Mouse (Mus musculus) lung, postnatal 4 days (tissue): ENCODE data around the gene Nop14.

Experiments used
- DNase-seq, 2 experiments: peaks; one replicate each; pipeline ENCODE4 v3.0.0; 2021

Gene Nop14

DNA sequence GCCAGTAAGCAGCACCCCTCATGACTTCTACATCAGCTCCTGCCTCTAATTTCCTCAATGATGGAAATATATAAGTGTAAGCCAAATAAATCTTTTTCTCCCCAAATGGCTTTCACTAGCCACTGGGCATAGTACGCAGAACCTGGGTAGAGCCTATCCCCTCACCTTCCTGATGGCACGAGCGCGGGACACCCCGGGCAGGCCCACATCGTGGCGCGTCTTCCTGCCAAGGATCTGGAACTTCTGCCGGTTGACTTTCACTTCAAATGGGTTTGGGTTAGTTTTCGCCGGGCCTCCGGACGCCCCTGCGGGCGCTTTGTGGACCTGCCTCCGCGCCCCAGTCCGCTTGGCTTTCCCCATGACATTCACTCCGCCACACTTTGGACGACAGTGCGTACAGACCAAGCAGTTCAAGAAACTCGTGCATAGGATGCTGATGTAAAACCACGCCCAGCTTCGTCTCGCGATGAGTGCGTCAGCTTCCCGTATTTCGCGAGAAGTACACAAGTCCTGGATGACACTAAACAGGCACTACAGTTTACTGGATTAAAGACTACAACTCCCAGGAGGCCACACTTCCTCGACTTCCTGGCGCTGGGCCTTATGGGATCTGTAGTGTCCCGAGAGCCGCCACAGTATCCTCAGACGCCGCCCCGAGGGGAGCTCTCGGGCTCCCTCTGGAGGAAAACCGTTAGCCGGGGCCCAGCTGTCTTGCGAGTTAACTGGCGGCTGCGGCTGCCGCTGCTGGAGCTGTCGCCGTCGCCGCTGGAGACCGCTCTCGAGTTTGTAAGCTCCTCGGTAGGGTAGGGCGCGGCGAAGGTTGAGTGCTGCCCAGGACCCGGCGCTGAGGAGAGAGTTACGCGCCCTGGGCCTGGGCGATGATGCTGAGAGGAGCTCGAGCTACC, at the start of gene Nop14, which contains the start of gene Grk4:
Gene Nop14 (minus strand): TSS at position 463 of the 905 bp plus-strand sequence.
Gene Grk4 (plus strand): TSS at position 694 of the 905 bp plus-strand sequence.
- peak; percentile 99 for DNase-seq

DNA sequence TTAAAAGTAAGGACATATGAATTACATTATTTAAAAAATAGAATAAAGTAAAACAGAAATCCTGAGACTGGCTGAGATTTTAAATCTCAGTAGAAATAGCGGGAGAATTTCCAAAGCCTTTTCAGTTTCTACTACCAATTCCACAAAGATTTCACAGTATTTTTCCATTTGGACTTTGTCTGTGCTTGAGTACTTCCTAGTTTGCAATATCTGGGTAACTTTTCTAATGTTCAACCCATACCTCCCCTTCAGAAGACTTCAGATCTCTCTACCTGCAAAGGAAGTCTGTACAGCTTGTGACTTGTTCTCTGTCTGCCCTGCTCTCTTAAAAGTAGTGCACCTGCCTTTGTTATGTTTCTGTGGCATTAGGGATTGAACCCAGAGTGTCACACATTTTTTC, 48.5 kb upstream of the Nop14 start:
- no peak for DNase-seq

DNA sequence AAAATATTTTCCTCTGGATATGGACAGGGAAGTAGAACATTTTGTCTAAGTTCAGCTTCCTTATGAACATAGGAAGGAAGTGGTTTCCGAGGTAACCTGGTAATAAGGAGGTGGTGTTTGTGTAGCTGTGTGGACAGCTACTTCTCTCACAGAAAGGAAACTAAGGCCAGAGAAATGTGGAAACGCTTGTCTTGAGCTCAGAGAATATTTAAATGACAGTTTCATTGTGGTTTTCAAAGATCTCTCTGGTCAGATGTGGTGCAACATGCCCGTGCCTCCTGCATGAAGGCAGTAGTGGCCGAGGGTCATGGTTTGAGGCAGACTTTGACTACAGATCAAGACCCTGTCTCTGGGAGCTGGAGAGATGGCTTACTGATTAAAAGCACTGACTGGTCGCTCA, 35.6 kb upstream of the Nop14 start:
- DNase-seq, result no peak

DNA sequence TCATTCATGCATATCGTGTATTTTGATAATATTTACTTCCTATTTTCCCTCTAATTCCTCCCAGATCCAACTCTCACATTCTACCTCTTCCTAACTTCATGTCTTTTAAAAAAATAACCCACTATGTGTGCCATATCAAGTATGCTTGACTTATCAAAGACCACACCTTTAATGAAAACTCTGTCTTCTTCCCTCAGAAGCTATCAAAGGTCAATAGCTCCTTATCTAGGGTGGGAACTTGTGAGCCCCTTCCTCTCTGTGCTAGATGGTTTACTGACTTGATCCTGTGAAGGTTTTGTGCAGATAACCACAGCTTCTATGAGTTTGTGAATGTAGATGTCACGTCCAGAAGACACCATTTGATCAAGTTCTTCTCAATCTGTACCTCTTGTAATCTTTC, 32.8 kb upstream of the Nop14 start:
- DNase-seq, result no peak

DNA sequence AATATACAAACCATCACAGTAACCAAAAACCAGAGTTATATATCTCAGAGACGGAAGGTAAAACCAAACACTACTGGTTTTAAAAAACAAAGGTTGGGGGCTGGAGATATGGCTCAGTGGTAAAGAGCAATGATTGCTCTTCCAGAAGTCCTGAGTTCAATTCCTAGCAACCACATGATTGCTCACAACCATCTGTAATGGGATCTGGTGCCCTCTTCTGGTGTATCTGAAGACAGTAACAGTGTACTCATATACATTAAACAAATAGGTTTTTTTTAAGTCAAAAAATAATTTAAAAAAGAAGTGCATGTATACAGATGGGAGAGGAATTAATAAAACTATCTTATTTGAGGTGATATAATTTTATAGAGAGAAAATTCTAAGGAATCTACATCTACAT, 29.9 kb upstream of the Nop14 start:
- no peak for DNase-seq

DNA sequence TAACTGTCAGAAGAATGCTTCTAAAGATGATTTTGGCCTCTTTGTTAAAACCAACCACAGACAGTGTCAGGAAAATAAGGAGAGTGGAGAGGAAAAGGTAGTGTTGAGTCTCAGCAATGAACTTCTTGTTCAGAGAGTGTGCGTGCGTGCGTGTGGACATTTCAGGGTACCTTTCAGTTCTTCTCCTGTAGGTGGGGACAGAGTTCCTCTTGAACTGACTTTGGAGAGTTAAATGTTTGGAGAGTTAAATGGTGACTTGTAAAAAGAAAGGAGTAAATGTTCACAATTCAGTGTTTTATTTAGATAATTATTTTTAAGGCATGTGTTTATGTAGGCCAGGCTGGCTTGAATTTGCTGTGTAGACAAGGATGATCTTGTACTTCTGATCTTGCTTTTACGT, 10.3 kb upstream of the Nop14 start:
- no peak for DNase-seq

DNA sequence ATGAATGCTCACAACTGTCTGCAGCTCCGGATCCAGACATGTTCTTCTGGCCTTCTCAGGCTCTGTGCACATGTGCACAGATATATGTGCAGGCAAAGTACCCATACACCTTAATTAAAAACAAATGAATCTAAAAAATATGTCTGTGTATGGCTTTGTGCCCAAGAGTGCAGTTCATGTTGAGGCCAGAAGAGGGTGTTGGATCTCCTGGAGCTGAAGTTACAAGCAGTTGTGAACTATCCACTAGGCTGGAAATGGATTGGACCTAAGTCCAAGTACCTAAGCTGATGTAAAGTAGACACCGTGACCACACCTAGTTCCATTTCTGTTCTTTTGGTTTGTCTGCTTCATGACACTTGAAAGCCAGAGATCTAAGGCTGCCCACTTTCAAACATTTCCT, 9.5 kb upstream of the Nop14 start:
- no peak for DNase-seq

DNA sequence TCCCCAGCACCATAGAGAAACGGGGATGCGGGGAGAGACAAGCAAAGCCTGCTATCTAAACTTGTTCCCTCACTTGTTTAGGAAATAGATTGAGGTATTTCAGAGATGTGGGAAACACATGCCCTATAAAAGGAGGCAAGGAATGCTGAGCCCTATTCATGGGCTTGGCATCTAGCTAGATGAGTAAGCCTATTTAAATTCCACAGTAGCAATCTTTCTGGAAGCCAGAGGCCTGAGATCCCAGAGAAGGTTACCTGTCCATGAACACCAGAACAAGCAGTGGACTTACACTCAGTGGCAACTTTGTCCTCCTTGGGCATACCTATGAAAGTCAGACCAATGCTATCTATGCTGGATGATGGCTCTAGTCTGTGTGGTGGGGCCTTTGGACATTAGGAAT, 3.3 kb upstream of the Nop14 start:
- DNase-seq, result no peak

DNA sequence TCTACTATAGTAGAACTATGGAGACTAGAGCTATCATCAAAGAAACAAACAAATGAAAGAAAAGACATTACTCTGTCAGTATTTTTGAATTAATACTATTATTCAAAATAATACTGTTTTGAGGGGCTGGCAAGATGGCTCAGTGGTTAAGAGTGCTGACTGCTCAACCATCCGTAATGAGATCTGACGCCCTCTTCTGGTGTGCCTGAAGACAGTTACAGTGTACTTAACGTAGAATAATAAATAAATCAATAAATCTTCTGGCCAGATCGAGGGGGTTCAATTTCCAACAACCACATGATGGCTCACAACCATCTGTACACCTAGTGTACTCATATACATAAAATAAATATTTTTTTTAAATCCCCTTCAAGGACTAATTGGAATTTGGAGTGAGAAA, 2.0 kb upstream of the Nop14 start:
- DNase-seq, result no peak

DNA sequence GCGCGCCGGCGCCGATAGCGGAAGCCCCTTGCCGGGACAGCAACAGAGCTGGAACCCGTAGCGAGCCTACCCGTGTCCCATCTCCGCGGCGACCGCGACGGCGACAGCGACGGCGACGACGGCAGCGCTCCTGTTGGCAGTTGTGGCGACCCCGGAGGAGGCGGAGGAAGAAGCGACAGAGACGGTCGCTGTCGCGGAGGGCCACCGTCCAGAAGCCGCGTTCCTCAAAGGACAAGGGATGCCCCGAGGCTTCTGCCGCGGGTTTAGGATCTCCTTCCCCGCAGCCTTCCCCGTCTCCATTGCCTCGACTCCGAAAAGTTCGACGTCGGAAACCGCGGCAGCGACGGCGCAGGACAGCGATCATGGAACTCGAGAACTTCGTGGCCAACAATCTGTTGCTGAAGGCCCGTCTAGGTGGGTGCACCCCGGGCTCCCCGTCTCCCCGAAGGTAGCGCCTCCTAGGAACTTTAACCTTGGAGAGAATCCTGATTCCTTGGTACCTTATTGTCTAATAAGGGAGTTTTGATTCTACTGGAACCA, 713 bp upstream of the Nop14 start:
- DNase-seq, result no peak

DNA sequence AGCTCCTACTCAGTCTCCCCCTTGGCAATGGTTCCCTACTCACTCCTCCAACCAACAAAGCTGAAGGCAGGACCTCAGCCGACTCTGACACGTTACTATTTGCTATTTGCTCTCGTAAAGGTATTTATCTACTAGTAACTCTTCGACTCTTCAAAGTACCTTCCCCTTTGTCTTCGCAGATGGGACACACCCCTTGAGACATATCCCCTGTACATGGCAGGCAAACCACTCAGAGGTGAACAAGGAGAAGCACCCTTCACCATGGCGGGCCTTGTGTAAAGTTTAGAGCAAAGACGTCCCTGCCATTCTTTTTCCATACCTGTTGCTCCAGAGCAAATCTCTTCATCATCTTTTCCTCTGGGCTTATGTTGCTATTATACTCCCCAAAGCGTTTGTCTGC, 2.4 kb downstream of the Nop14 start:
- no peak for DNase-seq

DNA sequence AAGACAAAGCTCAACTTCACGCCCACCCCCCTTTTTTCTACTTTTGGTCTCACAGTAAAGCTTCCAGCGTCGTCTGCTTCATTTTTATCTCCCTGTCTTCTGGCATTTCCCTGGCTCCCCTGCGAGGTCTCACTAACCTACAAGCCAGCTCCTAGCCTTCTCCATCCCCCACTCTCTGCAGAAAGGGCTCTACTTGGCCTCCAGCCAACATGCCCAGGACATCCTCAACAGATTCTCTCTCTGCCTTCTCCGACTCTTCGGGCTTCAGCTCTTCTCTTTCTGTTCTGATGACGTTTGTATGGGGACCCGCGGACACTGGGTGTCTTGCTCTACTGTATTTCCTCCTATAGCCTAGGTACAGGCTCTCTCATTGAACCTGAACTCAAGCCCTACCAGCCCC, 5.1 kb downstream of the Nop14 start:
- no peak for DNase-seq

DNA sequence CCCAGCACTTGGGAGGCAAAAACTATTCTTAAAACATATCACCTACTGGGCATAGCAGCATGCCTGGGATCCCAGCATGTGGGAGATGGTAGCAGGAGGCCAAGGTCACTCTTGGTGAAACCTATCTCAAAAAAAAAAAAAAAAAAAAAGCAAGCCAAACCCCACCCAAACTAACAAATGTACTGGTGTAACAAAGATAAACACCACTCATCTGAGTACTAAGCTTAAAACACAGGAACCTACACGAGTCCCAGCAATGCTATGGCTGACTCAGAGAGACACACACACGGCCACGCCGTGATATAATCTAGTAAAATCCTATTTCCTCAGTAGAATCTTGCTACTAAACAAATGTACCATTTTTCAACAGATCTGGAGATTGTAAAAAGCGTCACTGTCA, 7.0 kb downstream of the Nop14 start:
- no peak for DNase-seq

DNA sequence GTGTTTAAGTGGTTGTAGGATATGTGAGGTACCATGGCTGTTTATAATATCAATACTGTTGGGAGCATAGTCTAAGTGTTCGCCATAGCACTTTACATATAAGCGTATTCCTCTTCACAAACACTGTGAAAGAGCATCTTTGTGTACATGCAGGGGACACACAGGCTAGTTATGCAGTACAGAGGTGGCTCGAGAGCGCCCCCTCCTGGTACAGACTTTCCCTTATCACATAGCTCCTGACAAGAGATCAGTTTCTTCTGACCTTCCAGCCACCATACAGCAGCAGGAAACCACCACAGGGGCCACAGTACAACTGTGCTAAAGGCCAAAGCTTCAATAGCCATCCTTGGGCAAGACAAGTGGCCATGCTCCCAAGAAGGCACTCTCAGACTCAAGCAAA, 12.4 kb downstream of the Nop14 start:
- DNase-seq, result peak; percentile 48 to 70

DNA sequence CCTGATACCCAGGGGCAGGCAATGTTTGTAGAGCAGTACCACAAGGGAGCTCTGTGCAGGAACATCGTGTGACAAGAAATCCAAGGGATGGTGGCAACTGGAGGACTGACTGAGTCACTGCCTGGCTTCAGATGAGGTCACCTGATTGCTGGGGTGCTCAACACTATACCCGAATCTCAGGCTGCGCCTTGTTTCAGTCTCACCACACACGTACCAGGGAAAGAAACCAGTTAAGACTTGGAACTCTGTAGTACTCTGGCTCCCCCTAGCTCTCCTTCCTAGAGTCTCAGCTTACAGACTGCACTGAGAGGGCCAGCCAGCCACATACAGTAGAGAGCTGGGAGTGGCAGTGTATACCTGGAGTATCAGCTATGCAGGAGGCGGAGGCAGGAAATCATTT, 17.0 kb downstream of the Nop14 start:
- peak in 1 of 2 experiments; percentile 61 for DNase-seq

DNA sequence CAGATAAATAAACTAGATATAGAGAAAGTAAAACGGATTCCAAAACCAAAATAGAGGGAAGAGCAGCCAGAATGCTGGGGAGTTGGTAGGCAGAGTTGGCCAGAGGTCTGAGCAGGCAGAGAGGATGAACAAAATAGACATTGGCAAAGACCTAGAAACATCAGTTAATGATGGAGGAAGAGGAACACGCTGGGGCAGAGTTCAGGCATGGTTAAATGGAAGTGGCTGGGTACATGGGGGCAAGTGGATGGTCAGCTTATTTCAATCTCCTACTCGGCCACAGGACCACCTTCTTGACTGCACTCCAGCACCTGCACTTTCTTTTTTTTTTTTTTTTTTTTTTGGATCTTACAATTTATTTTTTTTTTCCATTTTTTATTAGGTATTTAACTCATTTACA, 18.0 kb downstream of the Nop14 start:
- DNase-seq, result no peak

DNA sequence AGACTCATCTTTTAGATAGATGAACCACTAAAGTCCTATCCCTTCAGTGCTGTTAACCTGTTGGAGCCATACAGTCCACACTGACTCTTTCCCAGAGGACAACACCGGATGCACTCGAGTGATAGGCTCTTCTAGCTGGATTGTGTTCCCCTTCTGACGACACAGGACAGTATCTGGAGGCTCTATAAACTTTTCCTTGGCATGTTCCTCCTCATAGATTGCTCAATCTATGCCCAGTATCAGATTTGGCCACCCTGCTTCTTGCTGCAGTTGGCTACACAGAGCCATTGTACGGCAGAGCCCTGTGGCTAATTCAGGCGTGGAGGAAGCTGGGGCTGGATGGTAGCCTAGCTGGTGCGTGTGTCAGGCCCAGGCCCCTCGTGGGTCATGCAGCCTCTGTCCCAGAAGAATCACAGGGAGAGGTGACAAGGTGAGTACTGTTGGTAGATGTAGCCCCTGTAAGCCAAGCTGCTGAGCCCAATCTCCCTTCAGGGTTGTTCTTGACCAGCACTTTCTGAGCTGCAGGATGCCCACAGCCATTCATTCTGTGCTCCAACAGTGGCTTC, 22.3 kb downstream of the Nop14 start:
- DNase-seq, result no peak

DNA sequence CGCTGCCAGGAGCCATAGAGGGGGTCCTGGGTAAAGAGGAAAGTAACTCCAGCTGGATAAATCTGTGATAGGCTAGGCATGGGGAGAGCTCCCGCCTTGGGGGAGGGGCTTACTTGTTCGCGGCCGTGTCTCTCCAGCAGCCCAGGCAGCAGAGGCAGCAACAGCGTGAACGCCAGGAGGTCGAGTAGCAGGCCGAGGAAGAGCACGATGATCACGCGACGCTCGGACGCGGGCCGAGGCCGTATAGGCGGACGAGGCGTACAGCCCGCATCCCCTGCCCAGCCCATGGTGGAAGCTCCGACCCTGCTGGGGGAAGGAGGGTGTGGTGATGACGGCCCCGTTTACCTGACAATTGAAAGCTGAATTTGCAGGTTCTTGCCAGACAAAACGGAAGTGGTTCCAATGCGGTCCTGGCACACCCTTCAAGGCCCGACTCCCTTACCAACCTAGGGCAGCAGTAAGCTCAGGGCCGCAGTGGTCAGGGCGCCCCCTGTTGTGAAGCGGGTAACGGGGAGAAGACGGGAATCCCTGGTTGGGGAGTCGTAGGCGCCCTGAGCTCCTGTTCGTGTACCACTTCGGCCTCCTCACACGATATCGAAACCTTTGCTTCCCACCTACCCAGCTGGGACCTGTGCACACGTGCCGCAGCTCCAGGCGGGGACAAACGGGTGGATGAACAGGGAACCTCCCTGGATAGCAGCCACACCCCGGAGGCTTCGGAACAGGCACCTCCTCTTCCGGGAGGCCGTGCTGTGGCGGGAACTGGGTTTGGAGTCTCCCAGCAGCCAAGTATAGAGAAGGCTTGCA, 23.3 kb downstream of the Nop14 start, which contains the start of gene Mfsd10:
Gene Mfsd10 (minus strand): TSS at position 732 of the 807 bp plus-strand sequence.
- DNase-seq, result peak; percentile 83 to 86

DNA sequence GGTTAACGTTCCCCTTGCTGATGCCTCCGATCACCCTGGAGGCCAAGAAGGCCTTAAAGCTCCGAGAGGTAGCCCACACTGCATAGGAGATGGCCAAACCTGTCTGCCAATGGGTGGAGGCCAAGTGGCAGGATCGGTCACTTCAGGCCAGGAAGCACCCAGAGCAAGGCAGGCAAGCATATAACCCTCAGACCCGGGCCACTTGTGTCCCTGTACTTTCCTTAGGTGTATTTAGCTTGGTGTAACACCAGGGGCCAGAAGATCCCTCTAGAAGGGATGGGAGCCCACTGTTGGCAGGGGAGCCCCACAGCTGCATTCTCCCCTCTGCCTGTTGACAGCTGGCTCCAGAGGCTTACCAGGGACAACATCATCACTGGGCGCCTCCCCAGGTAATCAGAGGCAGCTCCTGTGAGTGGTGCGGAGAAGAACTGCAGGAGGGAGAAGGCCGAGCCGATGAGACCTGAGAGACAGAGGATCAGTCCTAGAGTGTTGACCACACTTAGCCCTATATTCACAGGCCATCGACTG, 24.2 kb downstream of the Nop14 start:
- no peak for DNase-seq

DNA sequence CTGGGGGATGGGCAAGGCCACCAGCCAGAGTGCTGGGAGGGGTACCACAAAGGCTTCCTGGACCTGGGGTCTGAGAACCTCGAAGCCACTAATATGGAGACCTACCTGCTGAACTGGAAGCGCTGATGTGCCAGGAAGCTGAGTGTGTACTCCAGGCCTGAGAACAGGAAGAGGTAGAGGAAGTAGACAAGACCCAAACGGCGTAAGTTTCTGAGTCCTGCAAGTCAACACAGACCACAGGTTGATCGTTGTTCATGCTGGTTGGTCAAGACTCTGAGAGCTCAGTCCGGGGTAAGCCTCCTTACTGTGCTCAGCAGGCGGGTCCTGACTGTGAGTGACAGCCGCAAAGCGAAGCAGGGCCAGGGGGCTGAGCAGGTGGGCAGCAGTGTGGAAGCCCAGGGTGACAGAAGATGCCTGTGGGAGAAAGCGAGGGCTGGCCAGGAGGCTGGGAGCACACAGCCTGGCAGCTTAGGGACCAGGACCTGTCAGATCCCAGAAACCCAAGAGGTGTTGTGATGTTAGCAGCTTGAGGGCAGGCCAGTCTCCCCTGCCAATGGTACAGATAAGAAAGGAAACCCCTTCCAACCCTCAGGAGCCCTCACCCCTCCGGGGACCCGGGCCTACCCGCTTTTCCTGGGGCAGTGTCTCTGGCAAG, 25.1 kb downstream of the Nop14 start:
- peak in 1 of 2 experiments; percentile 21 for DNase-seq

DNA sequence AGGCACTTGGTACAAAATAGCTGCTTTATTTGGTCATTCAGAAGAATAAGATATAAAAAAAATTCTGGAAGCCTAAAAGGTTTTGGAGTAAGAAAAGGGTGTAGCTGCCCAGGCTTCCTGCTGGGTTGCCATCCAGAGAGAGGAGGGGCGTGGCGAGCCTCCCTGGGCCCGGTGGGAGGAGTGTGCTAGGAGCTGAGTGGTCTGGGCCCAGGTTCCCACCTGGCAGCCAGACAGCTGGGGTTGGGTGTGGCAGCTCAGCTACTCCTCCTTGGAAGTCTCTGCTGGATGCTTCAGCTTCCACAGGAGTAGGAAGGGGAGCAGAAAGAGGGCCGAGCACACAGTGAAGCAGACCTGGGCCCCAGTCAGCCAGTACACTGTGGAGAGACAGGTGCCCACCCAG, 26.3 kb downstream of the Nop14 start:
- peak; percentile 49 to 70 for DNase-seq

DNA sequence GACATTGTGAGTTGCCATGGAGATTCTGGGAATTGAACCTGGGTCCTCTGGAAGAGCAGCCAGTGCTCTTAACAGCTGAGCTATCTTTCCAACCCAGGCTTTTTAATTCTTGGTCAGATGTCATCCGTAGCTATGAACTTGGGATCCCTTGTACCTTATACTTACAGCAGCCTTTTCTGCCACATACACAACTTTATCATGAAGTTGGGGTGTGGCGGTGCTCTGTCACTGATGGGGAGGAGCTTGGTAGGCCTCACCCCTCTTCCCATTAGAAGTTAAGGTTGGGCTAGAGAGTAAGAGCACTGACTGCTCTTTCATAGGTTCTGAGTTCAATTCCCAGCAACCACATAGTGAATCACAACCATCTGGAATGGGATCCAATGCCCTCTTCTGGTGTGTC, 27.0 kb downstream of the Nop14 start:
- no peak for DNase-seq
